Mouse (Mus musculus) lung, embryonic 16.5 days (tissue): ENCODE measurements around the gene 4933415A04Rik. TPM values are rescaled to one million over a fixed set of nuclear protein-coding genes. Genes with fewer than 3 reads are reported as not detected.

Experiments
- ATAC-seq: fragments of 200-750 bp; cut with Nextera tagmentation; 2 replicates; pipeline ENCODE4 v1.8.0; 2017; ENCODE audit warnings: low read depth, mild to moderate bottlenecking, moderate library complexity
- H3K27ac ChIP-seq: fragments of 300-500 bp; sonication (generic); 2 replicates; pipeline ENCODE4 v1.5.1; 2014; ENCODE audit warnings: mild to moderate bottlenecking, control low read depth, low read length
- H3K27me3 ChIP-seq: fragments of 300-500 bp; sonication (generic); 2 replicates; pipeline ENCODE4 v1.6.1; 2014; ENCODE audit warnings: low read depth, low read length, mixed read lengths; ENCODE audit not compliant: control insufficient read depth, insufficient read depth
- H3K36me3 ChIP-seq: fragments of 300-500 bp; sonication (generic); 2 replicates; pipeline ENCODE4 v1.6.1; 2014; ENCODE audit warnings: low read length; ENCODE audit not compliant: control insufficient read depth, insufficient read depth
- H3K4me1 ChIP-seq: fragments of 300-500 bp; sonication (generic); replicated peaks from 2 replicates; pipeline ENCODE4 v1.6.1; 2014; ENCODE audit warnings: low read length, mixed read lengths; ENCODE audit not compliant: control insufficient read depth, insufficient read depth
- H3K4me2 ChIP-seq: fragments of 300-500 bp; sonication (generic); 2 replicates; pipeline ENCODE4 v1.6.1; 2014; ENCODE audit warnings: low read depth, low read length, control low read depth
- H3K4me3 ChIP-seq: fragments of 300-500 bp; sonication (generic); 2 replicates; pipeline ENCODE4 v1.5.1; 2014; ENCODE audit warnings: mild to moderate bottlenecking, low read length, control low read depth
- H3K9ac ChIP-seq: fragments of 300-500 bp; sonication (generic); 2 replicates; pipeline ENCODE4 v1.6.1; 2014; ENCODE audit warnings: low read length, control low read depth
- H3K9me3 ChIP-seq: fragments of 300-500 bp; sonication (generic); 2 replicates; pipeline ENCODE4 v1.6.1; 2016; ENCODE audit warnings: low read length; ENCODE audit not compliant: control insufficient read depth
- WGBS: fragments of 180-500 bp; shearing (Covaris S2); extraction: QIAGEN DNeasy Blood & Tissue Kit; methylation state at CpG from one replicate; pipeline ENCODE4 v1.1.7; 2014; 5-methylcytosine and 5-hydroxymethylcytosine counted together
- polyA plus RNA-seq: library from polyadenylated mRNA; unstranded; fragments of >200 nt; fragmentation: Nextera tagmentation; extraction: Ambion mirVana; gene quantifications from 2 replicates; pipeline ENCODE4 v1.2.1, GENCODE M21; 2015

Gene 4933415A04Rik
- polyA plus RNA-seq, 1 experiment from 2014 or later: 6.1 TPM

DNA sequence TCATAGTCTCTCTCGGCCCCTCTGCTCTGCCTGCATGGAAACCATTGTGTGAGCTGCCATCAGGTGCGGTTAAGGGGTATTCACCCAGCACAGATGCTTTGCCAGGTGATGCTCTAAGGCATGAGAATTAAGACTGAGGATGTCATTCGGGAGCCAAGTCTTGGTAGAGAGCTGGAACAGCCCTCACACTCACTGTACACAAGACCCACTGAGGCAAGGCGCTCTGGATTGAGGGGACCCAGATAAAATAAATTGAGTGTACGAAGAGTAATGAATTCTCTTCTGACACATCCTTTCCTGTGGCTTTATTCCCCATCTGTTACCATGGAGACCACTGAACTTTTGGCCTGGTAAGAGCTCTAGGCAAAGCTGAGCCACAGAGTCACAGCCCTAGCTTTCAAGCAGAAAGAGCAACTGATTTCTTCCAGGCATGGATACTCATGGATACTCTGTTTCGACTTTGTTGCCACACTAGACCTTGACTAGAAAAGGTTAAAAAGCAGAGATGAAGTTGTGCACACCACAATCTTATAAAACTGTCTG is 2.8 kb downstream of the 4933415A04Rik start:
- Histone ChIP-seq H3K27me3 (no peaks in the 10 kb centered on the region), H3K27ac (no peak overlapping the region)
- 40% methylated on average over 6 of the region's 6 CpGs for WGBS

DNA sequence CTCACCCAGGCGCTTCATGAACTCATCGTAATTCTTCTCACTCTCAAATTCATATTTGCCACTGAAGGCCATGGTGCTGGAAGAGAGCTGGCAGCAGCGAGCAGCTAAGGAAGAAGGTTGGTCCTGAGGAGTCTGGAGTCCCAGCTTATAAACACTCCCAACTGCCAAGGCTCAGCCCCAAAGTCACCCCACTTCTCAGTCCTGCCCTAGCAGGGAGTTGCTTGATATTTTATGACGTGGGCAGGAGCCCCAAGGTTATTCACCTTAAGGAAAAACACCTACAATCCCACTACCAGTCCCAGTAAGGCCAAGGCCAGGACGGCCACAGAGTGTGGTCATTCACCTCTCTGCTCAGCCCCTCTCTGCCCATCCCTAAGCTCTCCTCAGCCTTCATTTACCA is 14.6 kb downstream of the 4933415A04Rik start, which contains the start of gene Fabp6:
Fabp6 (minus strand) TSS at position 101 of the 400 bp plus-strand sequence.
- no peaks in the 10 kb centered on the region for H3K4me1 ChIP-seq
- no peak within 1 kb of the TSS for H3K9ac ChIP-seq
- 83% methylated on average over 5 of the region's 5 CpGs for WGBS
- no peaks in the 10 kb centered on the region for H3K27me3 ChIP-seq
- no peak for ATAC-seq
- no peak within 1 kb of the TSS for H3K4me2 ChIP-seq
- H3K36me3 ChIP-seq: no peaks in the 10 kb centered on the region
- no peaks in the 10 kb centered on the region for H3K9me3 ChIP-seq
- no peak within 1 kb of the TSS for H3K27ac ChIP-seq
- H3K4me3 ChIP-seq: no peak within 1 kb of the TSS

More for the DNA sequence above, 2.8 kb downstream of the 4933415A04Rik start:
- Histone ChIP-seq H3K4me3 (no peak overlapping the region), H3K9me3 (no peaks in the 10 kb centered on the region), H3K4me2 (no peak overlapping the region), H3K4me1 (peaks cover 3% of the 10 kb centered on the region; the same call in 1 of the 2 replicates), H3K9ac (no peak overlapping the region), H3K36me3 (peaks cover 11% of the 10 kb centered on the region)
- ATAC-seq: no peak

DNA sequence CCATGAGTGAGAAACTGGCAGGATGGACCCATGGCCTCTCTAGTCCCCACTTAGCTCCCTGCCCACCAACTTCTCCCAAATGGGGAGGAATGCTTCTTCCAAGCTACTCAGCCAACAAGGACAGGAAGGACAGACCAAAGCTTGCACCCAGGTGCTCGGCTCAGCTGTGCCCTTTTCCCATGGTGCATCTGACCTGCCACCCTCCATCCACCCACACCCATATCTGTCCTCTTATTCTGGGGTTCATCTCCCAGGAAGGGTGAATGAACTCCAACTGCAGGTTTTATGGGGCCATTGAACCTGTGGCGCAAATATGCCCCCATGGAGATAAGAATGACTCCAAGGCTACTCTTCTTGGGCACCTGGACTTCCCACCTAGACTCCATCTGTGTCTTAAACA is 17.4 kb downstream of the 4933415A04Rik start:
- no peak overlapping the region for H3K4me3 ChIP-seq
- no peak overlapping the region for H3K9ac ChIP-seq
- no peak overlapping the region for H3K27ac ChIP-seq
- no peak overlapping the region for H3K4me2 ChIP-seq
- no peaks in the 10 kb centered on the region for H3K4me1 ChIP-seq
- no peaks in the 10 kb centered on the region for H3K27me3 ChIP-seq
- 95% methylated on average over 2 of the region's 2 CpGs for WGBS
- no peaks in the 10 kb centered on the region for H3K36me3 ChIP-seq
- no peak for ATAC-seq
- no peaks in the 10 kb centered on the region for H3K9me3 ChIP-seq

DNA sequence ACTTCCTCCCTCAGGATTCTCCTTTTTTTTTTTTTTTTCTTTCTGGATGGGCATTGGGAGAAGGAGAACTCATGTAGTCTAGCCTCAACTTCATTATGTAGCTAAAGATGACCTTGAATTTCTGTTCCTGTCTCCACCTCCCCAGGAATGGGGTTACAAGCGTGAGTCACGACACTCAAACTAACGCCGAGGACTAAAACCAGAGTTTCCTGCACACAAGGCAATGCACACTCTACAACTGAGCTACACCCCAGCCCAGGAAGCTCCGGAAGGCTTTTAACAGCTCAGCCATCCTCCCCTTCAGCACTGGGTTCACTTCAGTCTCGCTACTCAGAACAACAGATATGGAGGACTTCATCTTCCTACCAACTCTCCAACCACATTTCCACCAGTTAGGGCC is 18.1 kb downstream of the 4933415A04Rik start:
- Histone ChIP-seq H3K9me3 (no peaks in the 10 kb centered on the region), H3K4me3 (no peak overlapping the region), H3K36me3 (no peaks in the 10 kb centered on the region), H3K9ac (no peak overlapping the region), H3K27ac (no peak overlapping the region), H3K4me2 (no peak overlapping the region), H3K4me1 (no peaks in the 10 kb centered on the region), H3K27me3 (no peaks in the 10 kb centered on the region)
- ATAC-seq: no peak
- WGBS: 79% methylated on average over 6 of the region's 6 CpGs

DNA sequence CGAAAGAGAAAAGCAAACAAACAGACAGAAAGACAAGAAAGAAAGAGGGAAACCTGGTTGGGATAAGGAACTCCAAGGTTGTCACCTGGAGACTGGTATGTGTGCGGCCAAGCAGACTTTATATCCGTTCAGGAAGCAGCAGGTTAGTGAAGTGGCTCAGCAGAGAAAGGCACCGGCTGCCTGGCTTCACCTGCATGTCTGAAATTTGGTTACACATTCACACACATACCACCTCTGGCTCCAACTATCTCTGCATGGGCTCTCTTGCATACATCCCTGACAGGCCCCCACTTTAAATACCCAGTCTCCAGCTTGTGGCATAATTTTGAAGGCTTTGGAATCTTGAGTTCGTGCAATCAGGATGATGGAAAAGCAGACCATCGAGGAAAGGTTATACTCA is 19.0 kb downstream of the 4933415A04Rik start:
- 63% methylated on average over 6 of the region's 6 CpGs for WGBS

DNA sequence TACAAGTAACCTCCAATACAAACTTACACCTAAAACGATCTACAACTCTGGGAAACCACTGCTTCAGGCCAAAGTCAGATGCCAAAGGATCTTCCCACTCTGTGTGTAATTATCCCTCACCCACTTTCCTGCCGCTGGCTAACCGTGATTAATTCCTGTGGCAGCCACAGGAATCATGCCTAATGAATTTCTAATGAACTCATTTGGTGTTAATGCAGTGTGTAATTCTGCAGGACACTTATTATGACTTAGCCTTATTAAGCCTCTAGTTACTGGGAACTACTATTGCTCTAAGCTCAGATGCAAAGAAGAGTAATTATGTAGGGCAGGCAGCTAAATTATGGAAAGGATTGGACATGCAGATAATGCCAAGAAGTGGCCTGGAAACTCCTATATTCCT is 21.6 kb downstream of the 4933415A04Rik start:
- Histone ChIP-seq H3K9me3 (no peaks in the 10 kb centered on the region), H3K9ac (no peak overlapping the region)

More for the DNA sequence above, 19.0 kb downstream of the 4933415A04Rik start:
- Histone ChIP-seq H3K36me3 (no peaks in the 10 kb centered on the region), H3K4me1 (peaks cover 8% of the 10 kb centered on the region), H3K9ac (no peak overlapping the region), H3K4me3 (no peak overlapping the region), H3K4me2 (no peak overlapping the region), H3K9me3 (no peaks in the 10 kb centered on the region), H3K27ac (no peak overlapping the region), H3K27me3 (no peaks in the 10 kb centered on the region)
- ATAC-seq: no peak

DNA sequence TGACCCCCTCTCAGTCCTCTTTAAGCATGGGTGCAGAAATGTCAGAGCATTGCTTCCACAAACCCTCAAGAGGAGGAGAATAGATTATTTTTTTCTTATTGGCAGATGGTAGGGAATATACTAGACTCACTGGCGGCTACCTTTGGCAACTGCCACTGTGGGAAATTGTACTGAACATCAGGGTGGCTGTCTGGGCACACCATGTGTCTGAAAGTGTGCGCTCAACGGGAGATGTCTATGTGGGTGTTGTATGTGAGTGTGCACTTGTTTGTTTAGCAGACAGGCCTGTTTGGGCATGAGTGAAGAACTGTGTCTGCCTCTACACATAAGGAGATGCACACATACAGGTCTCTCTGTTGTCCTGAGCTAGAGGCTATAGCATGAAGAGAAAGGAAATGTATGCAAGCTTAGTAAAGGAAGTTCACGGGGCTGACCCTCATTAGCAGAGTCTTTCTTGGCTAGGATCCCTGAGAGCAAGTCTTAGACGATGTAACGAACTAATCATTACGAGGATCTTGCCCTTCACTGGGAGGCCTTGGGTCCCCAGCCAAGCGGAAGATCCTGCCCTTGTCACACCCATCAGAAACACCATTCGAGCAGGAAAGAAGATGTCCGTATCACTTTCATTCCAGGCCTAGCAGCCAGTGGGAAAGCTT is 23.3 kb downstream of the 4933415A04Rik start:
- Histone ChIP-seq H3K27me3 (no peaks in the 10 kb centered on the region), H3K4me2 (no peak overlapping the region), H3K27ac (peak overlapping the region; percentile 25), H3K4me3 (no peak overlapping the region), H3K9ac (no peak overlapping the region), H3K9me3 (no peaks in the 10 kb centered on the region), H3K36me3 (no peaks in the 10 kb centered on the region), H3K4me1 (peaks cover 15% of the 10 kb centered on the region)
- ATAC-seq: peak; percentile 71
- WGBS: 50% methylated on average over 10 of the region's 10 CpGs

More for the DNA sequence above, 21.6 kb downstream of the 4933415A04Rik start:
- no peaks in the 10 kb centered on the region for H3K36me3 ChIP-seq
- peaks cover 14% of the 10 kb centered on the region for H3K4me1 ChIP-seq
- no peak for ATAC-seq
- no peak overlapping the region for H3K4me3 ChIP-seq
- H3K4me2 ChIP-seq: no peak overlapping the region
- no peaks in the 10 kb centered on the region for H3K27me3 ChIP-seq
- WGBS: 79% methylated on average over 3 of the region's 3 CpGs
- H3K27ac ChIP-seq: no peak overlapping the region

DNA sequence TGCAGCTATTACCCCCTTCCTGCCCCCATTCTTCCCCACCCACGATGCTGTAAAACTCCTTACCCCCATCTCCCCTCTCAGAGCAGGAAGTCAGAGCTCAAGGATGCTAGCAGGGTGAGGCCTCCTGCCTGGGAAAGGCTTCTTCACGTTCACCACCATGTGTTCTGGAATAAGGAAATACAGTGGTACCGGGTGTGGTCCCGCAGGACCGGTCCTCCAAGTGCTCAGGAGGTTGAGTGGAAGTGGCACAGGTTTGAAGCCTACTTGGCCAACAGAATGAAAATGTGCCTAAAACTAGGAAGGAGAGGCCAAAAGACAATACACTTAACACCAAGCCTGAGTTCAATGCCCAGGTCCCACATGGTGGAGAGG is 23.8 kb downstream of the 4933415A04Rik start:
- no peak overlapping the region for H3K4me3 ChIP-seq
- no peaks in the 10 kb centered on the region for H3K9me3 ChIP-seq
- peaks cover 15% of the 10 kb centered on the region for H3K4me1 ChIP-seq
- no peak overlapping the region for H3K4me2 ChIP-seq
- 33% methylated on average over 5 of the region's 5 CpGs for WGBS
- no peaks in the 10 kb centered on the region for H3K27me3 ChIP-seq
- ATAC-seq: no peak; the same call in 1 of the 2 replicates
- no peak overlapping the region for H3K9ac ChIP-seq
- H3K27ac ChIP-seq: peak overlapping the region; percentile 25
- no peaks in the 10 kb centered on the region for H3K36me3 ChIP-seq

DNA sequence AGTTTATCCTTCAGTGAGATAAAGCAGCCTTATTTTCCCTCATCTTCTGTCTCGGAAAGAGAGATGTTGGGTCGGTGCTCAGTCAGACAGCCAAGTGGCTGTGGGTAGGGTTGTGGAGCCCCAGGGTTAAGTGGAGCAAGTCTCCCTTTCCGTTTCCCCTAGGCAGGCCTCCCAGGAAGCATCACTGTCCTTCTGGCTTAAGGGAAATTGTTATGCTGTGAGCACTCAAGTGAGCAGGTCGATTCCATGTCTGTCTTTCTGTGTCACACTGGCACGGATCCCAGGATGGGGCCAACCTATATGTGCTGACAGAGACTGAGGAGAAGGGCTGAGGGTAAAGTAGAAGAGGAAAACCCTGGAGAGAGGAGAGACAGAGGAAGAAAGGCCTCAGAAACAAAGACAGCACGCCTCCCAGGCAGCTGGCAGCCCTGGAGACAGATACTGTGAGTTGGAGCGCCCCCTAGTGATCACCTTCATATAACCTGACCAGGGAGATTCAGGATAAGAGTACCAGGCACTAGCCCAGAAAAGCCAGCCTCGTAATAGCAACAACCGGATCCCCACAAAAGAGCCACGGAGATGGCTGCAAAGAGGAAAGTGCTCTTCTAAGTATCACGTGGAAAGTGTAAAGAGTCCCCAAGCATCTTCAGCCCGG is 26.1 kb downstream of the 4933415A04Rik start:
- H3K27me3 ChIP-seq: no peaks in the 10 kb centered on the region
- H3K27ac ChIP-seq: peak overlapping the region; percentile 50; the same call in 1 of the 2 replicates
- H3K9me3 ChIP-seq: no peaks in the 10 kb centered on the region
- no peak overlapping the region for H3K4me3 ChIP-seq
- peak; percentile 77 for ATAC-seq
- H3K36me3 ChIP-seq: no peaks in the 10 kb centered on the region
- H3K4me1 ChIP-seq: peaks cover 21% of the 10 kb centered on the region
- no peak overlapping the region for H3K4me2 ChIP-seq
- 18% methylated on average over 12 of the region's 12 CpGs for WGBS
- H3K9ac ChIP-seq: peak overlapping the region; percentile 44; the same call in 1 of the 2 replicates
